Mouse (Mus musculus) Muller cell, postnatal 12 days (primary cell): ENCODE data around the gene Ikzf3.

Experiments
- DNase-seq: peaks from one replicate; pipeline ENCODE4 v3.0.0-alpha.2; 2015; ENCODE audit errors: inconsistent ontology term

Ikzf3 gene

DNA sequence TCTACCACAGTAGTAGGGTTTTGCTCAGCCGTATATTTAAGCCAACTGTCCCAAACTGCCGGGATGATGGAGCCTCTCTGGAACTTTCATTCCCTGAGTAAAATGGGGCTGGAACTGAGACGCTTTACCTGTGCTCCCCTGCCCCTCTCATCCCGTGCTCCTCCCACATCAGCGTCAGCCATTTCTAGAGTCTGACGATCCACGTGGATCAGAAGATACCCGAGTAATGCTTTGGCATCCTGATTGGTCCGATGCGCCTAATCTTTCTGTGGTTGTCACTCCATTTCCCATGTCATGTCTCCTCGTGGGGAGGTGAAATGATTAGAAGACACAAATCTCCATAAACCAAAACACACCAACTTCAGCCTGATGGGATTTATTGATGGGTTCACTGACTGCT is 70.9 kb downstream of the Ikzf3 start:
- DNase-seq, result no peak

DNA sequence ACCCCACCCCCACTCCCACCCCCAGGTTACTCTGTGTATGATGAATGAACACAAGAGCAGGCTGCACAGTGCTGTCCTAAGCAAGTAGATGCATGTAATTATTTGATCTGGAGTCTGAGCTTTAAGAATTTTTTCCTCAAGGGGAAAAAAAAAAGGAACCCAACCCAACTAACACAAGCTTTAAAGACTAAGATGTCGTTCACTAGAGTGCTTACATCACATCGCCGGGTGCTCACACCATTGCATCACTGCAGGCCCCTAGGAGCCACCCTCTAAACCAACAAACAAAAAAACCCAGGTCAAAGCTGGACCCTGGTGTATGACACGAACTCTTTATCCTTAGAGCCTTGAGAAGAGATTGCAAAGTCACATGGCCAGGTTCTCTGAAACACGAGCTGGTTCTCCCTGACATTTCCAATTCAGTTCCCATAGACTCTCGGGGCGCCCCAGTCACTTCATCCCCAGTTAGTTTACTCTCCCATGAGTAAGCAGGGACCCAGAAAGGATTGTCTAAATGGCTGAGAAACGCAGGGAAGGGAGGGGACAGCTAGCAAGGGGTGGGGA is 71.8 kb downstream of the Ikzf3 start:
- no peak for DNase-seq

GRCm38 (mm10) chr11:98472696-98473095 is 73.1 kb downstream of the Ikzf3 start:
- DNase-seq, result no peak

DNA sequence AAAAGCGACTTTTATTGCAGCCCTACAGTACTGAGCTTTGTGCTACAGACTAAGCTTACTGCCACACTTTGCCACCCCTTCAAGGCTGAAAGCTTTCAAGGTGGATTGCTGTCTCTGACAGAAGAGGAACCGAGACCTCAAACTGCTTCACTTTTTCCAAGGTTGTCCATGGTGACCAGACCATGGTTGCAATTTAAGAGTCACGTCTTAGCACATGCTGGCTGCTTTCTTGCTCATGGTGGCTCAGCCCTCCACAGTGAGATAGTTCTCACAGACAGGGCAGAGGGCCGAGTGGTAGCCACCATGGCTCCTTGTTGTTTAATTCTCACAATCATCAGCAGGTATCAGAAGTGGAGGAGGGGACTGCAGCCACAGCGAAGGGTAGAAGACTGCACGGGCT is 75.0 kb downstream of the Ikzf3 start:
- no peak for DNase-seq

GRCm38 (mm10) chr11:98469761-98470714 is 75.8 kb downstream of the Ikzf3 start:
- no peak for DNase-seq

DNA sequence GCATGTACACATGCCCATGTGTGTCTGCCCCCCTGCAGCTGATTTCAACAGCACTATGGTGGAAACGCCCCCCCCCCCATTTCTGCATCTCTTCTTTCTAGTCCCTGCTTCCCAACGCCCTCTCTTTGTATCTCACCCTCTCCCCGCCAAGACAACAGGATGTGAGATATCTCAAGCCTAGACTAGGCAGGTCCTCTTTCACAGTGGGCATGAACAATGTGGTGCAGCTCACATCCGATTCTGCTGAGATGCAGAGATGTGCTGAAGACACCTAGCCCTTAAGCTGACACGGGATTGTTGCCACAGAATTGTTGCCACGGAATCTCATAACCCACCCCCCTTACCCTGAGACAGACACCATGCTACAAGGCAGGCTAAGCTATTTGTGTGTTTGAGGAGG is 81.3 kb downstream of the Ikzf3 start:
- no peak for DNase-seq

DNA sequence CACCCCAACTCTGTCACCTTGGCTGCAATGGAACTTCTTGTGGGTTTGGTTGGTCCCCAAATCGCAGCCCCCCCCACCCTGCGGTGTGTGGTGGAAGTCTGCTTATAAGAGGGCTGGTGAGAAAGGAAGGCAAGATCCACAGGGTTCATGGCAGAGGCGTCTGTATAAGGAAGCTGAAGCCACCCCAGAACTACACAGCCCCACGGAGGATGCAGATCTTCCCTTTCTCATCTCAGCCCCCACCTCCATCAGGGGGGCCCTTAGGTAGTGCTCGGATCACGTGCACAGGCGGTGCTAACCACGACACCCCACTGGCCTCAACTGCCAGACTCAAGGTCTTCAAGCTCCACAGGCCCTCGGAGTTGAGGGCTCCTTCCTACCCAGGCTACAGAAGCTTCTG is 81.9 kb downstream of the Ikzf3 start:
- no peak for DNase-seq

DNA sequence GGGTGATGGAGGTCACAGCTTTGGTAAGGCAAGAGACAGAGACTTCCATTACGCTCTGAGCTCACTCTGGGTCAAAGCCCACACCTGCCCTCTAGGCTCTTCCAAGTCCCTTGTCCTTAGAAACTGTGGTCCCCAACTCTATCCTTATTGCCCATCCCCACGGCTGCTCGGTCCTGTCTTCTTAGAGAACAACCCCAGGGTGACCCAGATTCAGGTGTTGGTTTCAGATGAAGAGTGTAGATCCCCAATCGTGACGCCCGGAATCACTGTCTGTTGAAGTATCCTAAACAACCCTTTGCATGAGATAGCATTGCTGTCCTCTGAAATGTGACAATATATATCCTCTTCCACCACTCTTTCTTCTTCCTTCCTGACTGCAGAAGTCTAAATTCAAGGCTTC is 83.6 kb downstream of the Ikzf3 start:
- no peak for DNase-seq

- DNase-seq, result peak; percentile 21
Observed at GRCm38 (mm10) chr11:98461109-98461720, 84.6 kb downstream of the Ikzf3 start.

DNA sequence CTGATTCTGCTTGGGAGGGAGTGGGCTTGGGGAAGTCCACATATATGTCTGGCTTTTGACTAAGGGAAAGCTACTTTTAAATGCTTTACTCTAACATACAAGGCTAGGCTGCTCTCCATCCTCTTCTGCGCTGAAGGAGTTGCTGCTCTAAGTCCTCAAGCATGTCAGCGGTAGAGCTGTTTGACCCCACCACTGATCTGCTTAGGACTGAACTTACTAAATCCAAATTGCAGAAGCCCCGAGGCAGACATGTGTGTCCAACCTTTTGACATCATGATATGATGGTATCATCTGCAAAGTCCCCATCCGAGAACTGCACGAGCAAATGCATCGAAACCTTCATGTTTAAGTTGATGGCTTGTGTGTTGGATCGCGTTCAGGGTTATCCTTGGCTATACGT is 86.0 kb downstream of the Ikzf3 start:
- no peak for DNase-seq

DNA sequence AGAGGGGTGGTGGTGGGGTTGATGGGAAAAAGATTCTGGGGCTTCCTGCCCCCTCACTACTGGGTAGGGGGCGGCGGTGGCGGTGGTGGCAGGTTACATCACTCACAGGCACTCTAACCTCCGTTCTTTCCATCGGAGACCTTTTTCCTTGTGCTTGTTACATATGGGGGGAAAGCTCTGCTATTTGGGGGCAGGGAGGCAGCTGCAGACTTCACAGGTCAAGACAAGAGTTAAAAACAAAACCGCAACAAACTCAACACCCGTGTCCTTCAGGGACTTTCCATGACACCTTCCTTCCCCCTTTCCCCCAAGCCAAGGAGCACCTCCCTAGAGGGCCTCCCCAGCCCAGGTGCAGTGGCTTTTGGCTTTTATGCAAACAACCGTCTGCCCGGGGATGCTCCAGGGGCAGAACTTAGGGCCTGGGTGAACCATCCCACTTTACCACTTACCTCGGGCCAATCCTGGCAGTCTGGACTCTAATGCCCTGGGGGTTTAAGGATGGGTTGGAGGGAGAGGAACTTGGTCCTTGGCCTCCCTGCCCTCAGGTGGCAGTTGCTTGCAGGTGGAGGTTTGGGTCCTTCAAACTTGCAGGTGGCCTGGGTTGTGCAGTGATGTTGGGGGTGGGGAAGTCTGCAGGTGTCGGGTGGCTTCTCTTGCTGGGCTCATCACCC is 86.6 kb downstream of the Ikzf3 start:
- DNase-seq, result no peak

DNA sequence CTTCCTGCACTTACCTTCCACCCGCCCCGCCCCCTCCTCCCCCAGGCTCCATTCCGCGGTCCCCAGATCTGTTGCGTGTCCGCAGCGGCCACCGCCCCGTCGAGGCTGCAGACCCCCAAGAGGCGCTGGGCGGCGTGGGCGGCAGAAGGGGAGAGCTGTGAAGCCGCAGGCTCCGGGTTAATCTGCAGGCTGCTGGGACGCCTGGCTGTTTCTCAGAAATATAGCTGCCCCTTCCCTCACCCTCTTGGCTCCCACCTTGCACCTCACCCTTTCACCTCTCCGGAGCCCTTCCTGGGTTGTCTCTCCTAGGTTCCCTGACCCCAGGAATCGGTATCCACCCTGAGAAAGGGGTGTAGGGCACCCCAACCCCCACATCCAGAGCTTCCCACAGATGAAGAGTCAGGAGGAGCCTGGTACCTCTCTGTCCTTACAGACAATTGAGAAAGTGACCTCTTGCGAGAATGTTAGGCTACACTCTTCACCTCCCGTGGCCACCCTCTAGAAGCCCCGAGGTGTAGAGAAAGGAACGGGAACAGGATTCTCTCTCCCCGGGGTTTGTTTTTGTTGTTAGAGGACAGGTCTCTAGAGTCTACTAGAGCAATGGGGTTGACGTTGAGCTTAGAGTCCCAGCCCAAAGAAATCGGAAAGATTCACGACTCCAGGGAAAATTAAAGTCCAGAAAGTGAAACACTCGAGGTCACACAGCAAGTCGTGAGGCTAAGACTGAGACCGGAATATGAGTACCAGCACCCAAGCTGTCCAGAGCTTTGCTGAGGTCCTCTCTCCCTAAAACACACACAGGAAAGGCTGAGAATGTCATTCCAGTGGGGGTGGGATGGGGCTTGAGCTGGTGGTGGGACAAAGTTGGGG is 87.5 kb downstream of the Ikzf3 start:
- no peak for DNase-seq

DNA sequence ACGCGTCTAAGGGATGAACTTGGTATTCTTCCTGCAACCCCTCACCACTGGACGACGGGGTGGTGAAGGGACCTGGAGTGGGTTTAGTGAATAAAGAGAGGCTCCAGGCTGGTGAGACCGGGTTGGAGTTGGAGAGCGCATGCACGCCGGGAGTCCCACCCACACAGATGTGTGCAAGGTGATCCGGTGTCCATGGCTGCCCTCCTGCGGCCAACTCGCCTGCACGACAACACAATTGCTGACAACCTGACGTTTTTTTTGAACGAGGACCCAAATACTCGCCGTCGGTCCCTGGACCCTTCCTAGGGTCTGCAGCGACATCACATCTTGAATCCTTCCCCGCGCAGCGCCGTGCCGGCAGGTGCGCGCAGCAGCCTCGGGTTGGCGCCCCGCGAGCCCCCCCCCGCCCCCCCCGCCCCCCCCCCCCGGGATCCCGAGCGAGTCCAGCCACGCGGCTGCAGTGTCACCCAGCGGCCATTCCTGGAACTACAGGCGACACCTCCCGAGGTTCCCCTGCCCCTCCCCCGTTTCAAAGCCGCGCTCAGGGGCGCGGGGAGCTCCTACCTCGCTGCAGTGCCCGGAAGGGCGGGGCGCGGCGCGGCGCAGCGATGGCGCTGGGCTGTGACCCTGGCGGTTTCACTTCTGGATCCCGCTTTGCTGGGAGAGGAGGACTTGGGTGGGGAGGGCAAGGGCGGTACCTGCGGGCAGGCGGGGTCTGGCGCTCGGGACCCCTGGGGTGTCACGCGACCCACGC is 88.3 kb downstream of the Ikzf3 start:
- peak; percentile 74 for DNase-seq

DNA sequence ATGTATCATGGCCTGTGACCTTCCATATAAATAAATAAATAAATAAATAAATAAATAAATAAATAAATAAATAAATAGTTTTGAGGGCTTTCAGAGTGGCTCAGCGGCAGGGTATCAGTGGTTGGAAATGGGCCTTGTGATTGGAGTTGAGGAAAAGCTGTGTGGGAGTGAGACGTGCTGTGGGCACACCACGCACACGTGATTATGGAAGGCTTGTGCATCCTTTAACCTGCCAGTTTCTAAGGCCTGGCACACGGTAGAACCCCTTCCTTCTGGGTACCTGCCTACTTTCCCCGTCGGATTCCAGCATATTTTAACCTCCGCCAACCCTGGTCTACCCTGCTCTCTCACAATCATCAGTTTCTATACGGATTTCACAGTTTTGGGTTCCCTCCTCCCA is 88.9 kb downstream of the Ikzf3 start:
- DNase-seq, result no peak

GRCm38 (mm10) chr11:98456545-98456944 is 89.3 kb downstream of the Ikzf3 start:
- DNase-seq, result no peak

DNA sequence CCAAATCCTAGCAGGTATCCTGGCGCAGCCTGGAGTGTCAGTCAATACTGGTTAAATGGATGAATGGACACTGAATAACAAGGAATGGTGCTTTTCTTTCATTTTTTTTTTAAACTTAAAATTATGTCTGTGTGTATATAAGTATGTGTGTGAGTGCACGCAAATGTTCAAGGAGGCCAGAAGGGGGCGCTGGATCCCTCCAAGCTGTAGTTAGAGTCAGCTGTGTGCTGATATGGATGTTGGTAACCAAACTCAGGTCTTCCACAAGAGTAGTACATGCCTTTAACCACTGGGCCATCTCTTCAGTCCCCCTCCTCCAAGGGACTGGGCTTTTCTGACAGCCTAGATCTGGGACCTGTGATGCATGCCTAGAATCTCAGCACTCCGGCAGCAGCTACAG is 90.3 kb downstream of the Ikzf3 start:
- DNase-seq, result no peak

GRCm38 (mm10) chr11:98449921-98450771 is 95.7 kb downstream of the Ikzf3 start:
- no peak for DNase-seq

GRCm38 (mm10) chr11:98449419-98449818 is 96.4 kb downstream of the Ikzf3 start:
- no peak for DNase-seq

DNA sequence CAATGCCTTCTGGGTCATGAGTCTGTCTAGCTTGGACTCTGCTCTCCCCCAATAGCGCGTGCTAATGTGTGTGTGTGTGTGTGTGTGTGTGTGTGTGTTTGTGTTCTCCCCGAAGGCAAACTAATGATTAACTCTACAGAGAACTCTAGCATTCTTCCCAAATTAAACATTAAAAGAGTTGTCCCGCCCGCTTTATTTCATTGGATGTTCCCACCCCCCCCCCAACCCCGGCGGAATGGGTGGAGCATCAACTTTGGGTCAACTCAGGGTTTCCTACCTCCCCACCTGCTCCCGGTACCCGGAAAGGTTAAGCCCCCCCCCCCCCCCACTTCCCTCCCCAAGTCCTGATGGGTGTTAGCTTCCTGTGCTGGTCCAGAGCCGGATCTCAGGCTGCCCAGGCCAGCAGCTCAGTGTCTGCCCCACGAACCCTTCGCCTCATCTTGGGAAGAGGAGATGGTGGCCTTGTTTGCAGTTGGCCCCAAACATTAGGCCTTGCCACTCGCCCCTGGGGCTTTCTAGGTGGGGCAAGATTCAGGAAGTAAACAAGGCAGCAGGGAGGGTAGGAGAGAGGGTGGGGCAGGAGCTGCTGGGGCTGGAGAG is 97.5 kb downstream of the Ikzf3 start:
- DNase-seq, result no peak
